Mouse (Mus musculus) CD4-positive helper T cell, adult 2 months (primary cell): ENCODE results near the gene Pah.
A peak's percentile ranks its signal among the peaks of the same experiment; 100 is the strongest.

ENCODE experiments used
- DNase-seq: peaks from one replicate; pipeline ENCODE4 v3.0.0-alpha.2; 2012; ENCODE audit warnings: low read depth, missing footprints, low spot score

Gene Pah

GRCm38 (mm10) chr10:87503946-87504345 lies 17.6 kb upstream of the Pah start:
- no peak for DNase-seq

GRCm38 (mm10) chr10:87508581-87508980 lies 13.0 kb upstream of the Pah start:
- no peak for DNase-seq

DNA sequence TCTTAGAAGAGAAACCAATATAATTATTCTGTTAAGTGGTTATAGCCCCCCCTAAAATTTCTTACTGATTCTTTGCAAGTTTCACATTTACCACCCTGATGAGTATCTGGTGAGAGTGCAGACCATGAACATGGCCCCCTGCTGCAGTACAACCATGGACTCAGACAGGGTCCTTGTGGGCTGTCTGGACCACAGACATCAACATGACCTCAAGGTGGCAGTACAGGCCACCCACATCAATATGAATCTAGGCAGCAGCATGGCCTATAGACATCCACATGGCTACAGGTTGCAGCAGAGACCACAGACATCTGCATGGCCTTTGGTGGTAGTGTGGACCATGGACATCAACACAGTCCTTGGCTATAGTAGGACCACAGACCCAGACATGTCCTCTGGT lies 8.5 kb upstream of the Pah start:
- DNase-seq = no peak

DNA sequence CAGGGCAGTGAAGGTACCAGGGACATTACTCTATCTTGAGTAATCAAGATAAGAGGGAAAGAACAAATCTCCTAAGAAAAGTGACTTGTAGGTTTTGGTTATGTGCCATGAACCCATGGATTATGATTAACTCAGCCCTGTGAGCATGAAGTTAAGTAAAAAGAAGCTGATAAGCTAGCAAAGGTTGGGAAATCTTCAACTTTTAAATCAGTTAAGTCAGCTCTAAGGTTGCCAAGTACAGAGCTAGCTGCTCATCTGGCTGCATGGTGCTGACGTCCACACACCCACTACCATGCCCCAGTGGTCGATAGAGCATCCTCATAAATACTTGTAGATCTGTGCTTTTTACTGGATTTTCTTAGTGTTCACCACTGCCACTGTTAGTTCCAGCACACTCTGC lies 3.0 kb upstream of the Pah start:
- DNase-seq = no peak

- no peak for DNase-seq
Measured at GRCm38 (mm10) chr10:87520401-87521116, 1.0 kb upstream of the Pah start.

- no peak for DNase-seq
Measured at GRCm38 (mm10) chr10:87534172-87534571, 12.6 kb downstream of the Pah start.

GRCm38 (mm10) chr10:87545759-87546158 lies 24.2 kb downstream of the Pah start:
- no peak for DNase-seq

DNA sequence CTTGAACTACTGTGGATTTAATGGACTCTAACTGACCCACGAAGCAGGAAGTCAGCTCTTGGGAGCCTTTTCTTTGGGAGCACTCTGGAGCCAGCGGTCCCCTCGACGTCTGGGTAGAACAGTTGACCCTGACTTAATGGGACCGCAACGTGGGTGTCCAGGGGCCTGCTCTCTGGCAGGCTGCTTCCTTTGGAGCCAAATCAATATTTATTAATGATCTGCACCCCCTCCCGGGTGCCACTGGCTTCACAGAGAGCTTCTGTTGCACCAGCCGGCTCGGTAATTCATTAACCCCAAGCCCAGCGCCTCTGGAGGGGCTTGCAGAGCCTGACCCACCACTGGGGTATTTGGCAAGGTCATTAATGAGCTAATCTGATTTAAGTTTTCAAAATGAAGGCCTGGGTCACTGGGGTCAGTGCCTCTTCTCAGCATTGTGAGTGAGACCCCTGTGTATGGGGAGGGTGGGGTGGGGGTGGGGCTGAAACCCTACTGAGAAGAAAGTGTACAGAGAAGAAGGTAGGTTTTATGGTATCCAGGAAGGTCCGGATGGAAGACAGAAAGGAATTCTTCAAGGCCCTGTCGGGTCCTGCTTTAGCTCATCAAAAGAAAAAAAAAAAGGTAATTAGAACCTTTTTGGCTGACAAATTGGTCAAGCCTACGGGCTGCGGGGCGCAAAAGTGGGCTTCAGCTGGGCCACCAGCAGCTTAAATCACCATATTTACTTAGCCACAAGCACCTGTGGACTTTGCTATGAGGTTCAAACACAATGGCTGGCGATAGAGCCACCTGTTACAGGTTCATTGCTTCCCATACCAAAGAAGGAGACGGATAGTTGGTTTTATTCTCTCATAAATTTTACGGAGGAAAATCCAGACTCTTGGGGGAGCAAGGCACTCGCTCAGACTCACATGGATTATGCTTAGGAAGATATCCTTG lies 25.0 kb downstream of the Pah start:
- DNase-seq = no peak

GRCm38 (mm10) chr10:87552726-87553125 lies 31.1 kb downstream of the Pah start:
- DNase-seq = peak; percentile 33

GRCm38 (mm10) chr10:87556441-87556840 lies 34.8 kb downstream of the Pah start:
- DNase-seq = no peak

DNA sequence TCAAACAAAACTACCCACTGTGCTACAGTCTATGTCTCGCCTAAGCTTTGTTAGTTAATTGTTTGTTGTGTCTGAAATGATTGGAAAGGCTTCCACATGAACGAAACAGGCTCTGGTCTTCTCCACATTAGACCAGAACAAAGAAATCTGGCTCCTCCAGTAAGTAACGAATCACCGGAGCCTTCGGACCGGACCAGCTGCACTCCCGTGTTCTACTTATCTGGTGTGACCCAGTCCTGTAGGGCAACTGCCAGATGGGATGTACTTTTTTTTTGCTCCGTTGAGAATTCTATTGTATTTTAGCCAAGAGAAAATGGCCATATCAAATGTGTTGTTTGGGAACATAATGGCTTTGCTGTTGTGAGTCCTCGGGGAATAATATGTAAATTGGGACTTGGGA lies 42.2 kb downstream of the Pah start:
- DNase-seq = no peak

- no peak for DNase-seq
Measured at GRCm38 (mm10) chr10:87565712-87566111, 44.1 kb downstream of the Pah start.

- DNase-seq = no peak
Measured at GRCm38 (mm10) chr10:87572500-87572899, 50.9 kb downstream of the Pah start.

GRCm38 (mm10) chr10:87586696-87587095 lies 65.1 kb downstream of the Pah start:
- no peak for DNase-seq

- DNase-seq = no peak
Measured at GRCm38 (mm10) chr10:87593916-87594315, 72.3 kb downstream of the Pah start.

GRCm38 (mm10) chr10:87596361-87597074 lies 74.9 kb downstream of the Pah start:
- DNase-seq = peak; percentile 12

GRCm38 (mm10) chr10:87597075-87597677 lies 75.6 kb downstream of the Pah start:
- peak; percentile 4 for DNase-seq

GRCm38 (mm10) chr10:87602151-87602550 lies 80.6 kb downstream of the Pah start:
- no peak for DNase-seq

DNA sequence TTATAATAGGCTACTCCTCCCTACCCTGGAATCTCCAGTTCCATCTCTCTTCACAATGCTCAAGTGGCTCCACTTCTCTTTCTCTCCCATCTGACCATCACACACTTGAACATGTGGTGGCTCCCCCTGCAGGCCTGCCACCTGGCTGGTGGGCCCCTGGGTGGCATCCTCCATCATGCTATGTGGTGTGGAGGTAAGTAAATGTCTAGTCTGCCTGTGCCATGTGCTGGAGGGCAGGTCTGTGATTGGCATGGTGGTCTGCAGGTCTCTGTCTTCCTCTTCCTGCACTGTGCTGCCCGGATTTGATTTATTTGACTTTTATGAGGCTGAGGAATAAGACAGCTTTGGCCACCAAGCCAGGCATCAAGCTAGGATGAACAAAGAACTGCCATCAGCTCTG lies 103.6 kb downstream of the Pah start:
- no peak for DNase-seq
